Mouse (Mus musculus): ENCODE data around the gene Myo6.

The Myo6 gene

GRCm38 (mm10) chr9:80237184-80237799 lies 72.5 kb downstream of the Myo6 start:
- DNase-seq (ENCODE audit: low read depth), result no peak

- peak; percentile 11 for DNase-seq (ENCODE audit: low read depth)
Observed at GRCm38 (mm10) chr9:80241719-80242118, 76.9 kb downstream of the Myo6 start.

DNA sequence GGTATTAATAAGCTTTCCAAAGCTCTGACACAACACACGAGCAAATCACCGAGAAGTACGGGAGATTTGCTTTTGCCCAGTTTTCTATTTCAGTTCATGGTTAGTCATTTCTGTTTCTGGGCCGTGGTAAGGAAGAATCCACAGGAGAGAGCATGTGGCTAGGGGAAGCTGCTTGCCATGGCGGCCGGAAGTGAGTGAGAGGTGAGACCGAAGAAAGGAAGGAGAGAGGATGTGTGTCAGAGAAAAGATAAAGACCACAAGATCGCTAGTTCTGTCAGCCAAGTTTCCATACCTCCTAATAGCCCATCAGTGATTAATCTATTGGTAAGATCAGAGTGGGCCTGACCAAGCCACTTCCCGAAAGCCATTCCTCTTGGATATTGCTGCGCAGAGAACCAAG lies 87.3 kb downstream of the Myo6 start:
- no peak for DNase-seq (ENCODE audit: low read depth)

- no peak for DNase-seq (ENCODE audit: low read depth)
Observed at GRCm38 (mm10) chr9:80253241-80253640, 88.4 kb downstream of the Myo6 start.

GRCm38 (mm10) chr9:80256561-80256960 lies 91.7 kb downstream of the Myo6 start:
- no peak for DNase-seq (ENCODE audit: low read depth)

DNA sequence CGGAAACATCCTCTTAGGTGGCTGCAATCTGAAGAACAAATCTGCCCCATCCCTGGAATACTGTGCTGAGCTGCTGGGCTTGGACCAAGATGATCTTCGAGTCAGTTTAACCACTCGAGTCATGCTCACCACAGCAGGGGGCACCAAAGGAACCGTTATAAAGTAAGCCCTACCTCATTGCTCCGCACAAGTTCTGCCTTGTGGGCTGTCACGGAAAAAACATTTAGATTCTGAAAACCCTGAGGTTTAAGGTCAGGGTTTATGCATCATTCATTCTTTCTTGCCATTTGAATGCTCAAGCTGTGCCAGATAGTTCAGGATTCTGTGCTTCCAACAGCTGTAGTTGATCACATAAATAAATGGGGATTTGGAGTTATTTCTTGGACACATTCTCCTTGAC lies 93.6 kb downstream of the Myo6 start:
- DNase-seq (ENCODE audit: low read depth), result peak; percentile 84

DNA sequence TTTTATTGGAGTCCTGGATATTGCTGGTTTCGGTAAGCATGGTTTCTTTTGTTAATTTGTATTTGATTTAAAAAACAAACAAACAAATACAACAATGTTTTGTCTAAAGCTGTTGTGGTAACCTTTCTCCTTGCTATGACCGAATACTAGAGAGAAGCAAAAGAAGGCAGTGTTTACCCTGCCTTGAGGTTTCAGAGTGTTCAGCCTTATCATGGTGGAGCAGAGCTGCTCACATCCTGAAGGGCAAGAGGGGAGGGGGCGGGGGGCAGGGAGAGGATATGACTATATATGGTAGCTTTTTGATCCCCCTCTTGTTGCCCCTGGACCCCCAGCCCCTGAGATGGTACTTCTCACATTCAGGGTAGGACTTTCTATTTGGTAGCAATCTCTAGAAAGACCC lies 96.1 kb downstream of the Myo6 start:
- DNase-seq (ENCODE audit: low read depth), result no peak

- no peak for DNase-seq (ENCODE audit: low read depth)
Observed at GRCm38 (mm10) chr9:80262367-80263026, 97.7 kb downstream of the Myo6 start.

DNA sequence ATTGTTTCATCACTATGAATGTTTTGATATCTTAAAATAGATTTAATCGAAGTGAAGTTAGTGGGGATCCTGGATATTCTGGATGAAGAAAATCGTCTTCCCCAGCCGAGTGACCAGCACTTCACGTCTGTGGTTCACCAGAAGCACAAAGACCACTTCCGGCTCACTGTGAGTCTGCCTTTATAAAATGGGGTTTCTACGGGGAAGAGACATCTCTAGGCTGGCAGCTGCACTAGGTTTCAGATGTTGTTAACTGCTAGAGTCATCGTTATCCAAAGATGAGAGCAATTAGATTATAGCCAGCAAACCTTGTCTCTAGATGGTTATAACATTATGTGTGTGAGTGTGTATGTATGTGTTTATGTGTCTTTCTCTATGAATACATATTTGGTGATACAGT lies 101.3 kb downstream of the Myo6 start:
- no peak for DNase-seq (ENCODE audit: low read depth)

DNA sequence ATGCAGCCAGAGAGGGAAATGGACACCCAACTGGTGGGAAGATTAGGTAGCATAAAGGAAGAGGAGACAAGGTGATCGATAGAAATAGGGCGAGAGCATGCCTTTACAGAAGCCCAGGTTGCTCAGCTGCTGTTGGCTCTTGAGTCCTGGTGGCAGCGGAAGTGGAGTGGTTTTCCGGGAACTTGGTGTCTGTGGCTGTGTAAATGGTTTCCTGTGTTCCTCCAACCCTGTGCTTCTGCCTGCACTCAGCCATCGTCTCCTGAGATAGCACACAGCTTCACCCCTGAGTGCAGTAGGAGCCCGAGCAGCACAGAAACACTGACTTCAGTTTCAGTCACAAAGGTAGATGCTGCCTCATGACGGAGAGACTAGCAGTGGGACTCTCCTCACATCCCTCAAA lies 101.7 kb downstream of the Myo6 start:
- no peak for DNase-seq (ENCODE audit: low read depth)

DNA sequence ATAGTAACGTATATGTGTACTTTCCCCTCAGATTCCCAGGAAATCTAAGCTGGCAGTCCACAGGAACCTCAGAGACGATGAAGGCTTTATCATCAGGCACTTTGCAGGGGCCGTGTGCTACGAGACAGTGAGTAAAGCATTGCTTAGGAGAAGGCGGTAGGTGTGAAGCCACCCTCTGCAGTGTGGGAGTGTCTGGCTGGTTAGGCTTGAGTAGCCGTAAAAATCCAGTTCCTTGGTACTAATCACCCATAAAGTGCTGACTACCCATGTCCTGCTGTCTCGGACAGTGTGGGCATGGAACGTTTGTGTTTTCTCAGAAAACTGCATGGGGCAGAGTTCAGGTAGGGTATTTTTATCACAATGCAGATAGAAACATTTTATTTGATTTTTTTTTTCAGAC lies 104.8 kb downstream of the Myo6 start:
- DNase-seq (ENCODE audit: low read depth), result no peak

DNA sequence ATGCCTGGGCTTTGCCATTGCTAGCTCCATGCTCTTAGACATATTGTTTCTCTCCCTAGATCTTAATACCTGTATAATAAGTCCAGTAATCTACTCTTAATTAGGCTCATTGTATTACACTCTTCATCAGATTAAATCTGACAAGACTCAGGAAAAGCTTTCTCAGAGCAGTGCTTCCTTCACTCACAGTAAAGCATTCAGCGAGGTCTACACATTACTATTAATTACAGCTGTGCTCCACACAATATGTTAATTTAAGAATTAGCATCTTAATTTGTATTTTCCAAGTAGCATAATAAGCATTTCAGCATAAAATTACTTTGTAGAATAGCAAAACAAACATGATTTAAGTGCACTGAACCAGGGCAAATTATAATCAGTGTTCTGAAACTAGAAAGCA lies 108.1 kb downstream of the Myo6 start:
- no peak for DNase-seq (ENCODE audit: low read depth)

DNA sequence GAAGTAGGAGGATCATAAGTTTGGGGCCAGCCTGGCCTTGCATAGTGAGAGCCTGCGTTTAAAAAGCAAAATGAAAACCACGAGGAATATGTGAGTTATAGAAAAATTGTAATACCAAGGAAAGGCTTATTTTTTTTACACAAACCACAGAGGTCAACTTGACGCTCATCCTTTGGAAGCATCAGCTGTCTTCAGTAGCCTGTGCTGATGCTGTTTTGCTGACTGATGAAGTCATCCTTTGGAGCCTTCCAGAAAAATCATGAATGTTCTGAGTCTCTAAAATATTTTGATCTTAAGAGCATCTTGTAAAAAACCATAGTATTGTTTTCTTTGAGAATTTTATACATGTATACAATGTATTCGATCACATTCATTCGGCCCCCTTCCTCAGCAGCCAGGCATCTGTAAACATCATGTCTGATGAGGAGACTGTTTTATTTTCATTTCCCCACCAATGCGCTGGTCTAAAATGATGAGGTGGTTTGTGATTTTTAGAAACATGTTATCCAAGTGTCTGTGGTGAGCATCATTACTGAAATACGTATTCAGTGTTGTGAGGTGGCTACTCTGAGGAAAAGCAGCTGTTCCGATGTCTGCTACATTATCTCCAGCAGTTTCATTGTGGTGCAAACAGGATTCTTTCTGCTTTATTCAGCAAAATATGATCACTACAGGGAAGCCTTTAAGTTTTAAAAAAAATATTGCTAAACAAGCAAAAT lies 110.4 kb downstream of the Myo6 start:
- peak; percentile 4 for DNase-seq (ENCODE audit: low read depth)

DNA sequence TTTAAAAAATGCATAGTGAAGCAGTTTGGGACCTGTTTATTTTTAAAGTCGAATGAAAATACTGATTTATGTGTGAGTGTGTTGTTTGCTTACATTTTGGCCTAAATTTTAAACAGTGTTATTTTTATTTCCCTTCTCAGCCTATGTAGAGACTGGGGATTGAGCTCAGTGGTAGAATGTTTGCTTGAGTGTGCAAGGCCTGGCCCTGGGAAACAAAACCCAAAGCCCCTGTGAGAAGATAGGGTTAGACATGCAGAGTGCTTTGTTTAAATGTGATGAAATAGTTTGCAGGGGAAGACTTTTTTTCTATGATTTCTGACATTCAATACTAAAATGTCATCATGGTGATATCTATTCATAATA lies 110.9 kb downstream of the Myo6 start:
- no peak for DNase-seq (ENCODE audit: low read depth)

DNA sequence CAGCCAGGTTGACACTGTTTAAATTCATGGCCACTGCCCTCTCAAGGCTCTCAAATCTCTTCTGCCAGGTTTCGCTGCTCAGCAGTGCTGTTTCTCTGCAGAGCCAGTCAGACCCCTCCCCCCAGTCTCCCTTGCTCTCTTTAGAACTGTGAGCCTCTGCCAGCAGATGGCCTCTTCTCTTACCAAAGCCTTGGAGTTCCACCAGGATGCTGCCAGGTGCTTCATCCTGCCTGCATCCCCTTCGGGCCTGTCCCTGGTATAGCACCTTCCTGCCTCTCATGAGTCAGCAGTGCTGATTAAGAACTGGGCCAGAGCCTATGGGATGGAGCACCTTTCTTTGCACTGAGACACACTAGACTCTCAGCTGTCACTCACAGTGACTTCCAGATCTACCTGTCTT lies 112.3 kb downstream of the Myo6 start:
- no peak for DNase-seq (ENCODE audit: low read depth)

DNA sequence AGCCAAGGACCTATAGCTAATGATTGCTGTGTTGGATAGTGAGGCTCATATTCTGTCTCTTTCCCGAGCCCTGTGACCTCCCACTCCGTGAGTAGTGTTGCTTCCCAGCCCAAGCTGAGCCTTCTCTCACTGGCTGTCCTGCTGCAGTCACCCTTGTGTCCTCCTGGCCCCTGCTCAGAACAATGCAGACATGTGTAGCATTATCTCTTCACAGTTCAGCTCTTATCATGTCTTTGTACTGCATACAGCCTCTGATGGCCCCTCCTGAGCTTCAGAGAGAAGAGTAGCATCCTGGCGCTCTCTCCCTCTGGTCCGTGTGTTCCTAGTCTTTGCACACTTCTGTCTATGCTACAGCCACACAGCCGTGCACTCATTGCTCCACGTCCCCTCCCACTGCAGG lies 112.9 kb downstream of the Myo6 start:
- no peak for DNase-seq (ENCODE audit: low read depth)

DNA sequence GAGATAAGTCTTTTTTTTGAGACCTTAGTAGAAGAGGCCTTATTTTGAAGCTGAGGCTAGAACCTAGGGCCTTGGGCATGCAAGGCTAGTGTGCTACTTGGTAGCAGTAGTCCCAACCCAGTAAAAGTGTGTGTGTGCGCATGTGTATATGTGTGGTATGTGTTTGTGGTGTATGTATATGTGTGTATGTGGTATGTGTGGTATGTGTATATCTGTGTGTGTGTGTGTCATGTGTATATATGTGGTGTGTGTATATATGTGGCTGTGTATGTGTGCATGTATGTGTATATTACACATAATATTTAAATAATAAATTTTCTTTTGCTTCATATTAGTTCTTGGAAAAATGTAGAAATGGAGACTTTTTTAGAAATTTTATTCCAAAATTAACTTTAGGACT lies 115.9 kb downstream of the Myo6 start:
- no peak for DNase-seq (ENCODE audit: low read depth)

DNA sequence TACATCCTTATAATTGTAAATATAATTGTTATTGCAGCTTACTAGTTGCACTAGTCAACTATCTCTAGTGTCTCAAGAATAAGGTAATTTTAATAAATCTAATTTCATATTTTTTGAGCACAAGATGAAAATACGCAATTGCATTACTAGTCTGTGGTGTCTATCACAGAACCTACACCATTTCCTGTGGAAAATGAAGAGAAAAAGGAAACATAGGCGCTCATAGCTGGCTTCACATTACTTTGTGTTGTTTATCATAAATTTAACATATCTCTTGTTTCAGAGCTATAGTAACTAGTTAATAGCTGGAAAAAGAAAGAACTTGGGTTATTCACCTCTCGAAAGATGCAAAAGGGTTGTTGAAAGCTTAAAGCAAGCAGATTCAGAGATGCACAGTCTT lies 117.6 kb downstream of the Myo6 start:
- DNase-seq (ENCODE audit: low read depth), result no peak

DNA sequence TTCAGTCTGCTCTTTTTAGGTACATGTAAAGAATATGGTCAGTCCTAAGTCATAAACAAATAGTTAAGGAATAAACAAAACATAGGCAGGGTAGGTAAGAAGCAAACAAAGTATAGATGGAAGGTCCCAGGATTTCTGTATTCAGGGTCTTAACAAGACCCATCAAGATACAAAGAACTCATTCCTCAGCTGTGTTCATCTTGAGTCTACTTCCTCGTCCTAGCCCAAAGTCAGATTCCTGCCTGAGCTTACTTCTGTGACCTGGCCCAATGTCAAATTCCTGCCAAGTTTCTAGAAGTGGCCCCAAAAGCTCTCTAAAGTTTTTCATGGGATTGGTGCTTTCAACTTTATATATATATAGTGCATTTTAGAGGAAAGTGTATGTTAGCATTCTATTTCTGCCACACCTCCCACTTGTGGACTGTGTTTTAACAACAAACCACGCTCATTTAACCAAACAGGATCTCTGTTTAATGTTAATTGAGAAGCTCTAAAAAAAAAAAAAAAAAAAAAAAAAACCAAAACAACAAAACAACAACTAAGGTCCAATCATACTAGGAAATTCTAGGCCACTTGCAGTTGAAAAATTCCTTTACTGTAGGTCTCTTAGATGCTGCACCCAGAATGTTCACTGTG lies 119.8 kb downstream of the Myo6 start:
- no peak for DNase-seq (ENCODE audit: low read depth)

DNA sequence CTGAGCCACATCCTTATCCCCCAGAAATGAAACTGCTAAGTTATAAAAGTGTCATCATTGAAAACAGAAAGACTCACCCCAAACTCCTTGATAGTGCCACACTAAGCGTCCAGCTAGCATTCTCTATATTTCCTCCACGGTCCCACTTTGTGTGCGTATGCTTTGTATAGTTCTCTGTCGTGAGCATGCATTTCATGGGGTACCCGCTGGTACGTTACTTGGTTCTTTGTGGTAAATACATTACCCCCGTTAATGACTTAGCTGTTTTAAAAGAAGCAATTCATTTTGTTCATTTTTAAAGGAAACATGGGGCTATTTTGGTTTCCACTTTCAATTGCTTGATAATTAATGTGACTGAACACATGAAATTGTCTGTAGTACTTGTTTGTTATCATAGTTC lies 122.0 kb downstream of the Myo6 start:
- no peak for DNase-seq (ENCODE audit: low read depth)

- DNase-seq (ENCODE audit: low read depth), result peak; percentile 55
Observed at GRCm38 (mm10) chr9:80293056-80293584, 128.3 kb downstream of the Myo6 start.

DNA sequence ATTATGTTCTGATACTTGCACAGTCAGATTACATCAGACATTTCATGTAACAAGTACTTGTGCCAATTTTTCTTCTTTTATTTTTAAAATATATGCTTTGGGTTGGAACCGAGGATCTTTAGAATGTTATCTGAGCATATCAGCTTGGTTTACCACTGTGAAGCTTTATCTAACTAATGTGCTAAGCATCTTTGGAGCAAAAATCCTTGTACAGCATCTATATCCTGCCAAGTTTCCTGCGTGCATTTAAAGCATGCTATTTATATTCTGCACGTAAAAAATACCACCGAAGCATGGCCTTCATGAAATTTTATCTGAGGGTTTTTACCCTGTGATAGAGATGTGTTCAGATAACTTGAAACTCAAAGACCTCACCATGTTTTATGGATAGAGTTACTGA lies 131.3 kb downstream of the Myo6 start:
- DNase-seq (ENCODE audit: low read depth), result no peak

DNA sequence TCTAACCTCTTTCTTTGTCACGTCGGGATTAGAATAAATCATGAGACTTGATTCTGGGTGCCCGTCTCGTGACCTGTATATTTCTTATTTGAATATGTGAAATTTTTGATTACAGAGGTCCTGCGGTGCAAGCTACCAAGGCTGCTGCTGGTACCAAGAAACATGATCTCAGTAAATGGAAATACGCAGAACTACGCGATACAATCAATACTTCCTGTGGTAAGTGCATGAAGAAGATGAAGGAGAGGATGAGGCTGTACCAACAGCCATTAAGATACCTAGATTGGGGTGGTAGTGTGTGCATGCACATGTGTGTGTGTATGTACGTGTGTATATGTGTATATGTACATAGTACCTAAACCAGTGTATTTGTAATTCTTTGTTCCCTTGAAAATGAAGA lies 134.2 kb downstream of the Myo6 start:
- DNase-seq (ENCODE audit: low read depth), result no peak

Measured in NIH3T3 (cell line).